Mouse (Mus musculus) midbrain, postnatal 0 days (tissue): Measurements from ENCODE around the gene Acadm. TPM values are rescaled to one million over a fixed set of nuclear protein-coding genes. Genes with fewer than 3 reads are reported as not detected.

Experiments used
- ATAC-seq: fragments of 200-750 bp; cut with Nextera tagmentation; 2 replicates; pipeline ENCODE4 v1.8.0; 2017; ENCODE audit warnings: moderate number of reproducible peaks, mild to moderate bottlenecking, moderate TSS enrichment, moderate library complexity; ENCODE audit not compliant: low FRiP score
- DNase-seq: peaks from one replicate; pipeline ENCODE4 v3.0.0-alpha.2; 2015; ENCODE audit warnings: low spot score
- H3K27ac ChIP-seq: fragments of 300-500 bp; sonication (generic); 2 replicates; pipeline ENCODE4 v1.5.1; 2014; ENCODE audit warnings: low read depth, mild to moderate bottlenecking, low read length, mixed read lengths
- H3K27me3 ChIP-seq: fragments of 300-500 bp; sonication (generic); 2 replicates; pipeline ENCODE4 v1.6.1; 2014; ENCODE audit warnings: low read length, control low read depth, mixed read lengths; ENCODE audit not compliant: insufficient read depth
- H3K36me3 ChIP-seq: fragments of 300-500 bp; sonication (generic); 2 replicates; pipeline ENCODE4 v1.6.1; 2014; ENCODE audit warnings: low read length, control low read depth, mixed read lengths; ENCODE audit not compliant: insufficient read depth
- H3K4me1 ChIP-seq: fragments of 300-500 bp; sonication (generic); 2 replicates; pipeline ENCODE4 v1.6.1; 2014; ENCODE audit warnings: mild to moderate bottlenecking, control low read depth, antibody characterized with exemption, low read length, mixed read lengths; ENCODE audit not compliant: insufficient read depth
- H3K4me2 ChIP-seq: fragments of 300-500 bp; sonication (generic); 2 replicates; pipeline ENCODE4 v1.6.1; 2014; ENCODE audit warnings: low read depth, mild to moderate bottlenecking, low read length, mixed read lengths; ENCODE audit not compliant: poor library complexity, severe bottlenecking
- H3K4me3 ChIP-seq: fragments of 300-500 bp; sonication (generic); 2 replicates; pipeline ENCODE4 v1.5.1; 2014; ENCODE audit warnings: low read depth, mild to moderate bottlenecking, low read length, moderate library complexity
- H3K9ac ChIP-seq: fragments of 300-500 bp; sonication (generic); replicated peaks from 2 replicates; pipeline ENCODE4 v1.6.1; 2014; ENCODE audit warnings: mild to moderate bottlenecking, low read length, moderate library complexity, mixed read lengths; ENCODE audit not compliant: poor library complexity, severe bottlenecking
- H3K9me3 ChIP-seq: fragments of 300-500 bp; sonication (generic); 2 replicates; pipeline ENCODE4 v1.6.1; 2016; ENCODE audit warnings: low read length, control low read depth
- CTCF ChIP-seq: IDR thresholded peaks from 2 replicates; pipeline ENCODE4 v1.5.1; 2016; ENCODE audit warnings: antibody characterized with exemption, mild to moderate bottlenecking
- WGBS: fragments of 180-500 bp; shearing (Covaris S2); extraction: QIAGEN DNeasy Blood & Tissue Kit; methylation state at CpG from one replicate; pipeline ENCODE4 v1.1.7; 2014; 5-methylcytosine and 5-hydroxymethylcytosine counted together
- polyA plus RNA-seq: library from polyadenylated mRNA; unstranded; fragments of >200 nt; fragmentation: Nextera tagmentation; extraction: Ambion mirVana; gene quantifications from 2 replicates; pipeline ENCODE4 v1.2.1, GENCODE M21; 2015
- total RNA-seq: library from RNA; depleted of rRNA; stranded (reverse); fragments of >200 nt; gene quantifications from 2 replicates; pipeline ENCODE4 v1.2.3, GENCODE M21; 2014

The Acadm gene
- total and polyA plus RNA-seq, 2 experiments from 2014 or later: 44.1 to 58.2 TPM

DNA sequence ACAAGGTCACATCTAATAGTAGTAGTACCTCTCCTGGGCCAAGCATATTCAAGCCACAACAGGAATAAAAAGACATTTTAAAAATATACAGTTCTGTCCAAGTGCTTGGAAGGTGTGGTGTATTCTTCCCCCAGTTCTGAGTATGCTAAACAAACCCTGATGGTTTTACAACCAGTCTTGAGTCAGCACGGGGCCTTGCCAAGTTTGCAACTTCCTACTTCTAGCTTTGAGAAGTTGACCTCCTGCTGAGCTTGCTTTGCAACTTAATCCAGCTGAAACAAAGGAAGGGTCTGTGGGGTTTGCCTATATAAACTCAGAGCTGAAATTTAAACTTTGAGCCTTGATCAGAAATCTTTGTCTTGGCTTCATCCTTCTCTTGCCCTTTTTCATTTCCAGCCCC, 27.2 kb downstream of the Acadm start:
- DNase-seq: peak; percentile 38

DNA sequence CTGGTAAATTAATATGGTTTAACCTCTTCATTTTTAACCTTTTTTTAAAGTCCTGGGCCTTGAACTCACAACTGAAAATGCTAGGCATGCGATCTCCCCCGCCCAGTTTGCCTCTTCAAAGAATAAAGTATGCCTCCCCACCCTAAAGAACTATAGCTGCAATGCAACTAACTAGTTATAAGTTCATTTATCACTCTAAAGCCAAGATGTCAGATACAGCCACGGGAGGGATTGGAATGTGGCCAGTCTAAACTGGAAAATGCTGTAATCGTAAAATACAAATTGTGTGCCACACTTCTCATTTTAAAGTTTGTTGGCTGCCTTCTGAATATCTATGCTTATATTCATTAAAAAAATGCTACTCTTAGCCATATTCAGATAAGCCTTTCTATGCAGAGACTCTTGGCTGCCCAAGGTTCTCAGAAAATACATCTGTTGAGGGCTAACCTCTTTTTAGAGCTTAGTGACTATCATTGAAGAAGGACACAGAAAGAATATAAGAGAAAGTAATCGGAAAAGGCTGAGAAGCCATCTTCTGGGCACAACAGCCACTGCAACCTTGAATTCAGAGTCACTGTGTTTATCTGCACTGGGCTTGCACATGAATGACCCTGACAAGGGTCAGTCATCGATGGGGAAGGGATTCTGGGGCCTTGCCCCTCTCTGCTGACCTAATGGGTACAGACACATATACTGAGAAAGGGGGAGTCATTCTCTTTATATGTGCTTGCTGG, 30.8 kb downstream of the Acadm start:
- Histone ChIP-seq H3K27me3 (no peaks in the 10 kb centered on the region), H3K4me3 (peak overlapping the region; percentile 84; the same call in 1 of the 2 replicates), H3K9ac (peak overlapping the region; percentile 62; the same call in 1 of the 2 replicates), H3K4me1 (peaks cover 13% of the 10 kb centered on the region; the same call in 1 of the 2 replicates), H3K36me3 (peaks cover 18% of the 10 kb centered on the region), H3K4me2 (peak overlapping the region; percentile 76), H3K9me3 (no peaks in the 10 kb centered on the region), H3K27ac (peak overlapping the region; percentile 93)
- no peak for ATAC-seq
- peak; percentile 39 for TF ChIP-seq CTCF
- peak; percentile 25 for DNase-seq
- 63% methylated on average over 6 of the region's 6 CpGs for WGBS

More for the DNA sequence above, 27.2 kb downstream of the Acadm start:
- Histone ChIP-seq H3K27ac (no peak overlapping the region), H3K36me3 (no peaks in the 10 kb centered on the region), H3K4me2 (no peak overlapping the region), H3K9me3 (no peaks in the 10 kb centered on the region), H3K9ac (no peak overlapping the region), H3K4me1 (no peaks in the 10 kb centered on the region), H3K4me3 (no peak overlapping the region), H3K27me3 (no peaks in the 10 kb centered on the region)
- 5% methylated on average over 1 of the region's 1 CpGs for WGBS
- no peak for TF ChIP-seq CTCF
- ATAC-seq: no peak

DNA sequence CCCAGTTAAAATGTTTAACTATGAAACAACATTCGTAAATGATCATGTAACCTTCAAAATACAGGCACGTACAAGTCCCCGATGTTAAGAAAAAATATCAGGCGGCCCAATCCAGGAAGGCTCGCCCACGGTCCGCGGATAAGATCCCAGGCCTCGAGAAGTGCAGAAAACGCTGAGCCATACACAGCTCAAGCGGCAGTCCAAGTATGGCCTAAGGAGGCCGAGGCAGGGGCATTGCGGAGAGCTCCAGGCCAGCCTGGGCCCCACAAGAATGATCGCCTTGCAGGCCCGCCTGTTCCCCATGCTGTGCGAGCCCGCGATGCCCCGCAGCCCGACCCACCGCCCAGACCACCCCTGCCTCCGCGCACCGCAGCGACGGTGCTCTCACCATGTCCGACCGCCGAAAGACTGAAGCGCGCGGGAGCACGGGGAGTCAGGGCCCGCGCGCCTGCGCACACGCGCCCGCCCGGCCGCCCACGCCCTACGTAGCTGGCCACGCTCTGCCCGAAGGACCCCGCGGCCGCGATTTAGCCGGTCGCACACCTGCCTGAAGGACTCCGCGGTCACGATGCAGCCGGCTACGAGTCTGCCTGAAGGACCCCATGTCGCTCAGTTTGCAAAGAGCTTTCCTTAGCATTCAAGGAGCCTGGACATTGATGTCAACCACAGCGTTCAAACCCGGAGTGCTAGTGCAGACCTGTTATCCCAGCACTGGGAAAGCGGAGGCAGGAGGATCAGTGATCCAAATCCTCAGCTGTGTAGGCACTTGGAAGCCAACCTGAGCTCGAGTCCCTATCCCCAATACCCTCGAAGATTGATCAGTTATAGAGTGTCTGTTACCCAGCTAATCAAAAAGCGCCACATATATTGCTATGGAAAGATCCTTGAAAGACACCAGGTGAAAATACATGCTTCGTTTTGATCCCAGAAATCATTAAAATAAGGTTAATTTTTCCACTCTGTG, 31.6 kb downstream of the Acadm start, which contains the start of gene Rabggtb:
Gene Rabggtb (minus strand): TSS at position 464 of the 964 bp plus-strand sequence.
- no peaks in the 10 kb centered on the region for H3K27me3 ChIP-seq
- peak; percentile 96 for DNase-seq
- H3K4me3 ChIP-seq: peak within 1 kb of the TSS; percentile 84
- peaks cover 13% of the 10 kb centered on the region; the same call in 1 of the 2 replicates for H3K4me1 ChIP-seq
- H3K9me3 ChIP-seq: no peaks in the 10 kb centered on the region
- peak within 1 kb of the TSS; percentile 92 for H3K9ac ChIP-seq
- peaks cover 27% of the 10 kb centered on the region for H3K36me3 ChIP-seq
- peak within 1 kb of the TSS; percentile 76 for H3K4me2 ChIP-seq
- peak; percentile 98 for ATAC-seq
- TF ChIP-seq CTCF: peak; percentile 2; the same call in 1 of the 2 replicates
- WGBS: under 1% methylated on average over 64 of the region's 65 CpGs
- H3K27ac ChIP-seq: peak within 1 kb of the TSS; percentile 93

DNA sequence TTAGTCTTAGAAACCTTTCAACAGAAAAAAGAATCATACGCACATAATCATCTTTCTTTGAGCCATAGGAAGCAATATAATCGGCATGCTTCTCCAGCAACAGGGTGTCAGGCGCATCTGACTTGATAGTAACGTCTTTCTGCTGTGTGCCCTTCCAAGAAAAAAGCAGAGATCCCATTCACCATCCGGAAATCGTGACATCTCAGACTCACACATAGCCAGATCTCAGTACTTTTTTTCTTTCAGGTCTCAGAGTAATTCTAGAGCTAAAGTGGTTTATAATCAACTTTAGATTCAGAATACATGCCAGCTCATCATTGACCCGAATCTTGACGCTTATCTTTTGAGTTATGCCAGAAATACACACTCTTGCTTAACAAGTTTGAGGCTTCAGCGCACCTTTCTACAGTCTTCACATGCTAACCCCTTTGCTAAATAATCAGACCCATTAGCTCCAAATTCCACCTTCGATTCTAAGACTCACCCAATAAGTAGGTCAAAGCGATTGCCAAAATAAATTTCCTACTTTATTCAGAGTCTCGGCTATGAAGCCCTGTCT, 32.5 kb downstream of the Acadm start:
- H3K27me3 ChIP-seq: no peaks in the 10 kb centered on the region
- peak overlapping the region; percentile 85 for H3K27ac ChIP-seq
- H3K9me3 ChIP-seq: no peaks in the 10 kb centered on the region
- peaks cover 13% of the 10 kb centered on the region; the same call in 1 of the 2 replicates for H3K4me1 ChIP-seq
- peak overlapping the region; percentile 92 for H3K9ac ChIP-seq
- WGBS: 2% methylated on average over 12 of the region's 12 CpGs
- peak overlapping the region; percentile 76 for H3K4me2 ChIP-seq
- no peak for DNase-seq
- H3K4me3 ChIP-seq: peak overlapping the region; percentile 84
- TF ChIP-seq CTCF: no peak
- no peak for ATAC-seq
- H3K36me3 ChIP-seq: peaks cover 31% of the 10 kb centered on the region

DNA sequence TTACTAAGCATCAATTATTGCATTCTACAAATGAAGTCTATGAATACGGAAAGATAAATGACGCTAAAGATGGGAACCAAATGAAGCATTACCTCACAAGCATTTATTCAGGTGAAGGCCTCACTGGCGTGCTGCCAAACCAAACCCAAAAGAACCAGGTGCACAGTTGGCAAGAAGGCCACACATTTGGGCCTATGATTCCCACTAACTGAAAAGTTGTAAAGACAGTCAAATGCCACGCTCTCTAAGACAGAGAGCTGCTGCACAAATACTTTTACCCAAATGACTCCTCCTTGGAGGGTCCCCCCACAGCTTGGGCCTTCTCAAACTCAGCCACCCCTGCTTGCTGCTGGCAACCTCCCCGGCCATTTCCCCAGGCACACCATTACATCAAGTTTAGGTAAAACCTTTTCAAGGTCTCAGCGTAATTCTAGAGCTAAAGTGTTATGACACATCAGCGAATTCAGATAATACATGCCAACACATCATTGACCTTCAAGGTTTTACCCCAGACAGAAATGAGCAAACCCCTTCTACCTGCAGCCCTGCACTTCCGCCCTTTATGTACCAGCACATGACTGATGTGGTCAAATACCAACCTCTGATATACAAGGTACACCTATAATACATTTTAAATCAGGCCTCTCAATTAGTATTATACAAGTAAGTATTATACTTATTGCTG, 33.1 kb downstream of the Acadm start:
- 49% methylated on average over 8 of the region's 8 CpGs for WGBS

More for the DNA sequence above, 33.1 kb downstream of the Acadm start:
- Histone ChIP-seq H3K4me3 (peak overlapping the region; percentile 84), H3K9ac (peak overlapping the region; percentile 92), H3K9me3 (no peaks in the 10 kb centered on the region), H3K4me2 (peak overlapping the region; percentile 76), H3K4me1 (peaks cover 13% of the 10 kb centered on the region; the same call in 1 of the 2 replicates), H3K27me3 (no peaks in the 10 kb centered on the region), H3K36me3 (peaks cover 37% of the 10 kb centered on the region), H3K27ac (no peak overlapping the region)
- DNase-seq: no peak
- no peak for TF ChIP-seq CTCF
- no peak for ATAC-seq
